Mouse (Mus musculus): ENCODE measurements at regions not wholly inside any gene's neighbourhood (a gene's known extent, or its start where the extent isn't known, plus 50 kb on each side); places are given as distances from the start of the nearest gene placed in this dataset.
A peak's percentile ranks its signal among the peaks of the same experiment; 100 is the strongest.

DNA sequence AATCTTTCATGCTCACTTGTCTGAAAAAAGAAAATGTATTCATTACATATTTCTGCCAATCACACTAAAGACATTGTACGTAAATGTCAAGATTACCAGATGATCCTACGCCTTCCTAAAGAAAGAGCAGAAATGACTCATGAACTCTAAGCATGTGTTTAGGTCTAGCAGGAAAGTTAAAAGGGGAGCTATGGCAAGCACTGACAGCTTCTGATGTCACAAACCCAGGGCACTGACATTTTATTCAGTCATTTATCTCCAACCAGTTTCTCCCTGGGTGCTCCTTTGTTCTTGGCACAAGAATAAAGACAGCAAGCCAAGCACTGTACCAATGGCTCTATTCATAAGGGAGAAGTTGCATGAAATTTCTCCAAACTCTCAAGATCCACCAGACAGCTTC is 133.0 kb downstream of the Mat2b start:
- H3K4me3 ChIP-seq: no peak overlapping the region
- no peak for ATAC-seq (replicated peaks)
- H3K4me2 ChIP-seq (replicated peaks): no peak overlapping the region
- H3K9ac ChIP-seq (replicated peaks): no peak overlapping the region
- 80% methylated on average over 2 of the region's 2 CpGs for WGBS
- no peaks in the 10 kb centered on the region for H3K36me3 ChIP-seq
- H3K27ac ChIP-seq (replicated peaks): no peak overlapping the region
- no peaks in the 10 kb centered on the region for H3K27me3 ChIP-seq
- H3K9me3 ChIP-seq: no peaks in the 10 kb centered on the region
- peaks cover 5% of the 10 kb centered on the region; the same call in 1 of the 2 replicates for H3K4me1 ChIP-seq

GRCm38 (mm10) chr11:40561400-40561799 is 133.6 kb downstream of the Mat2b start:
- no peak overlapping the region for H3K4me2 ChIP-seq (replicated peaks)
- H3K9me3 ChIP-seq: no peaks in the 10 kb centered on the region
- H3K27me3 ChIP-seq: no peaks in the 10 kb centered on the region
- WGBS: 96% methylated on average over 2 of the region's 2 CpGs
- ATAC-seq (replicated peaks): no peak
- H3K9ac ChIP-seq (replicated peaks): no peak overlapping the region
- H3K27ac ChIP-seq (replicated peaks): no peak overlapping the region
- H3K4me3 ChIP-seq: no peak overlapping the region
- peaks cover 5% of the 10 kb centered on the region; the same call in 1 of the 2 replicates for H3K4me1 ChIP-seq
- H3K36me3 ChIP-seq: no peaks in the 10 kb centered on the region

DNA sequence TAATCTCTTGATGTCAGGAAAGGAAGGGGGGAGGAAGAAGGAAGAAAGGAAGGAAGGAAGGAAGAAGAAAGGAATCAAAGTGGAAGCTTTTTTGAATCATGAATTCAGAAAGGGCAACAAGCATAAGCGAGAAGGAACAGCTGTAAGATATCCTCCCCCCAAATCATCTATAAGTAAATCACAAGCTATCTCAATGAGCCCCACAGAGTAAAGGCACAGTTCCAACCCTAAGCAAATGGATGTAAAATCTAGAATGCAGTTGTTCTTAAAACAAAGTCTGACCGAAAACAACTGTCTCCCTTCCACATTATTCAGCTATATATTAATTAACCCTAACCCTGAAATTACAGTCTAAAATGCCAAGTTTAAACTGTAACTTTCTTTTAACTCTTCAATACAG is 136.5 kb downstream of the Mat2b start:
- no peaks in the 10 kb centered on the region for H3K9me3 ChIP-seq
- H3K27me3 ChIP-seq: no peaks in the 10 kb centered on the region
- no peak overlapping the region for H3K4me2 ChIP-seq (replicated peaks)
- no peak overlapping the region for H3K27ac ChIP-seq (replicated peaks)
- H3K4me3 ChIP-seq: no peak overlapping the region
- WGBS: 95% methylated on average over 2 of the region's 2 CpGs
- H3K36me3 ChIP-seq: no peaks in the 10 kb centered on the region
- ATAC-seq (replicated peaks): no peak
- peaks cover 5% of the 10 kb centered on the region; the same call in 1 of the 2 replicates for H3K4me1 ChIP-seq
- H3K9ac ChIP-seq (replicated peaks): no peak overlapping the region

GRCm38 (mm10) chr11:40554867-40555794 is 139.9 kb downstream of the Mat2b start:
- no peak for ATAC-seq (replicated peaks)
- H3K27ac ChIP-seq (replicated peaks): no peak overlapping the region; the same call in 1 of the 2 replicates
- WGBS: 73% methylated on average over 11 of the region's 11 CpGs
- no peaks in the 10 kb centered on the region for H3K27me3 ChIP-seq
- no peaks in the 10 kb centered on the region for H3K36me3 ChIP-seq
- H3K4me3 ChIP-seq: no peak overlapping the region
- no peak overlapping the region for H3K9ac ChIP-seq (replicated peaks)
- H3K4me2 ChIP-seq (replicated peaks): no peak overlapping the region
- H3K4me1 ChIP-seq: no peaks in the 10 kb centered on the region
- no peaks in the 10 kb centered on the region for H3K9me3 ChIP-seq

GRCm38 (mm10) chr11:40552054-40552453 is 142.9 kb downstream of the Mat2b start:
- 80% methylated on average over 2 of the region's 2 CpGs for WGBS

DNA sequence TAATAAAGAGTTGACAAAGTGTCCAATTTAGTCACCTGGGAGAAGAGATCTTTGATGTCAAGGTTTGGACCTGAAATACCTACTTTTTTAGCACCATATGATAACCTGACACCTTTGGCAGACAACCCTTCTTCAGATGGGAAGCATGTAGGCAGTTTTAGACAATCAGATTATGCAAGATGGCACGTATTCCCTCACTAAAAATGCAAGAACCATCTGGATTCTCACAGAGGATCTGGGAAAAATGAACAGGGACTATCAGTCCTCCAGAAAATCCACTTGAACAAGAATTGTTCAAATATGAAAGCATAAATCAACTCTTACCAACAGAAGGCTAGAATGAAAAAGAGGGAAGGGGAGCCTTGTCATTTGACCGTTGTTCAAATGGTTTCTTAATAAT is 148.4 kb downstream of the Mat2b start:
- Histone ChIP-seq H3K27ac (replicated peaks) (no peak overlapping the region), H3K4me1 (no peaks in the 10 kb centered on the region), H3K4me3 (no peak overlapping the region), H3K9me3 (no peaks in the 10 kb centered on the region), H3K9ac (replicated peaks) (no peak overlapping the region), H3K27me3 (no peaks in the 10 kb centered on the region), H3K4me2 (replicated peaks) (no peak overlapping the region), H3K36me3 (no peaks in the 10 kb centered on the region)
- ATAC-seq (replicated peaks): no peak
- WGBS: 82% methylated on average over 2 of the region's 2 CpGs

More at GRCm38 (mm10) chr11:40552054-40552453, 142.9 kb downstream of the Mat2b start:
- H3K9ac ChIP-seq (replicated peaks): no peak overlapping the region
- H3K27me3 ChIP-seq: no peaks in the 10 kb centered on the region
- H3K27ac ChIP-seq (replicated peaks): no peak overlapping the region
- H3K4me2 ChIP-seq (replicated peaks): no peak overlapping the region
- H3K4me3 ChIP-seq: no peak overlapping the region
- ATAC-seq (replicated peaks): no peak
- H3K4me1 ChIP-seq: no peaks in the 10 kb centered on the region
- no peaks in the 10 kb centered on the region for H3K36me3 ChIP-seq
- no peaks in the 10 kb centered on the region for H3K9me3 ChIP-seq

DNA sequence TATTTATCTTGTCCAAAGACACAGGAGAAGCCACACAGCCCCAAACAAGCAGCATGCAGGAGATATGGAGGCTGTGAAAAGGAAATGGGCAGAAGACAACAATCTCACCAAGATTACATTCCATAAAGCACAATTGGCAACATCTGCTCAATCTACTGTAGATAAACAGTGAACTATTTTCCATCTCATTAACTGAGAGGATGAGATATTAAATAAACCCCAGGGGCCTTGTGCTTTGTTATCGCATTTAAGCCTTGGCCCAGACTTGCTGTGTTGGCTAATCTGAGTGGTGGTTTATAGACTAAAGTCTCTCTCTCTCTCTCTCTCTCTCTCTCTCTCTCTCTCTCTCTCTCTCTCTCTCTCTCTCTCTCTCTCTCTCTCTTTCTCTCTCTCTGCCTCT is 149.5 kb downstream of the Mat2b start:
- Histone ChIP-seq H3K36me3 (no peaks in the 10 kb centered on the region), H3K4me1 (no peaks in the 10 kb centered on the region), H3K27me3 (no peaks in the 10 kb centered on the region), H3K4me2 (replicated peaks) (no peak overlapping the region), H3K9ac (replicated peaks) (no peak overlapping the region), H3K9me3 (no peaks in the 10 kb centered on the region), H3K4me3 (no peak overlapping the region), H3K27ac (replicated peaks) (no peak overlapping the region)
- no peak for ATAC-seq (replicated peaks)
- 76% methylated on average over 1 of the region's 1 CpGs for WGBS

- no peak overlapping the region for H3K4me2 ChIP-seq (replicated peaks)
- no peak for ATAC-seq (replicated peaks)
- H3K9me3 ChIP-seq: no peaks in the 10 kb centered on the region
- no peaks in the 10 kb centered on the region for H3K4me1 ChIP-seq
- H3K27ac ChIP-seq (replicated peaks): no peak overlapping the region
- 19% methylated on average over 3 of the region's 3 CpGs for WGBS
- no peaks in the 10 kb centered on the region for H3K36me3 ChIP-seq
- H3K27me3 ChIP-seq: no peaks in the 10 kb centered on the region
- H3K4me3 ChIP-seq: no peak overlapping the region
- no peak overlapping the region for H3K9ac ChIP-seq (replicated peaks)
Observed at GRCm38 (mm10) chr11:40540229-40540628, 154.8 kb downstream of the Mat2b start.

GRCm38 (mm10) chr11:40539776-40540175 is 155.2 kb downstream of the Mat2b start:
- Histone ChIP-seq H3K36me3 (no peaks in the 10 kb centered on the region), H3K27me3 (no peaks in the 10 kb centered on the region), H3K4me3 (no peak overlapping the region), H3K9me3 (no peaks in the 10 kb centered on the region), H3K27ac (replicated peaks) (no peak overlapping the region), H3K4me1 (no peaks in the 10 kb centered on the region), H3K4me2 (replicated peaks) (no peak overlapping the region), H3K9ac (replicated peaks) (no peak overlapping the region)
- 41% methylated on average over 11 of the region's 11 CpGs for WGBS
- ATAC-seq (replicated peaks): no peak

DNA sequence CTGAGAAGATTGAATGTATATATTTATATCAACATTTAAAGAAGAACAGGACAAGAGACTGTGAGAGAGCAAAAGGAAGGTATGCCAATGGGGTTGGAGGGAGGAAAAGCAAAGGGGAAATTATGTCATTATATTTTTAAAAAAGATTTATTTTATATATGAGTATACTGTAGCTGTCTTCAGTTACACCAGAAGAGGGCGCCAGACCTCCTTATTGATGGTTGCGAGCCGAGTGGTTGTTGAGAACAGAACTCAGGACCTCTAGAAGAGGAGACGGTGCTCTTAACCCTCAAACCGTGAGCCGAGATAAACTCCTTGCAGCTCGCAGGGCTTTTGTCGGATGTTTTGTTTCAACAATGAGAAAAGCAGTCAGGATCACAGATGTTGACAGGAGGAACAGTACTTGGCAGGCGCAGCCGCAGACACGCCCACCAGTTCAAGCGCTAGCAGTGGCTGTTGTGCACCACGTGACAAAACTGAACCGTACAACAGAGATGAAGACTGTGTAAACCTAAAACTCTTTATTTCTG is 158.7 kb downstream of the Mat2b start:
- no peak for ATAC-seq (replicated peaks)
- H3K4me3 ChIP-seq: no peak overlapping the region
- no peak overlapping the region for H3K9ac ChIP-seq (replicated peaks)
- no peaks in the 10 kb centered on the region for H3K36me3 ChIP-seq
- H3K4me2 ChIP-seq (replicated peaks): no peak overlapping the region
- H3K9me3 ChIP-seq: no peaks in the 10 kb centered on the region
- no peaks in the 10 kb centered on the region for H3K4me1 ChIP-seq
- H3K27ac ChIP-seq (replicated peaks): no peak overlapping the region
- H3K27me3 ChIP-seq: no peaks in the 10 kb centered on the region
- 86% methylated on average over 14 of the region's 14 CpGs for WGBS

DNA sequence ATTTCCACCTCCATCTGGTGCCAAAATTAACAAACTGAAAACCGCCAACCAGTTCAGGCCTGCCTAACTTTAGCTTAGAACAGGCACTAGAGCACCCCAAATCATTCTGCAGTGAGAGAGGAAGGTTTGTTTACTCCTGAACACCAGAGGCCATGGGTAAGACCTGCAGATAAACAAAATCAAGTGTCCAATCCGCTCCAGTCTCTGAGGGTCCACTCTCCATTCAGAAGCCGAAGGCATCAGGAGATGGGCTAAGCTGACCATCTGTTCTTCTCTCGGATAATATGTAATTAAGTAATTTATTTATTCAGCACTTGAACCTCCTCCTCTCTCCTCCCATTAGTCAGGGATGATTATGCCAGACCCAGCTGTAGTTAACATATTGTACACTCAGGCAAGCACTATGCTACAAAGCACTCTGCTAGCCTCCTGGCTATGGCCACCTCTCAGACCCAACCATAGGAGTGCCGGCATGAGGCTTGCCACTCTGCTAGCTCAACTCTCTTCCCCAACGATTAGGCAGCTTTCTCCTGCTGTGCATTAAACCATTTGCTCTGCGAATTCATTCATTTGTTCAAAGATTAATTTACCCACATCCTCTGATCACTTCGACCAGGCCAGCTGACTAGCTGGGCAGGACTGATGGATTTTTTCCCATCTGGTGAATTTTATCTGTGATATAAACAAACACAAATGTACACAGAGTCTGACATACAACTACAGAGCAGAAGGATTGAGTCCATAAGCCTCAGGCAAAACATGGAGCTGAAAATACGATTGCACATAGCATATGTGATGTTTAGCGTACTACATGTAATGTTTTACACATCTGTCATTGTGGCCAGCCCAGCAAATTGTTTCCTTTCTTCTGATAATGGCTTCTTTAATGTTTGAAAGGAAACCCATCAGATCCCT is 184.4 kb downstream of the Mat2b start:
- Histone ChIP-seq H3K4me1 (0 out of 2 replicates have a peak, but pooled peaks cover 9% of the 10 kb centered on the region), H3K36me3 (no peaks in the 10 kb centered on the region), H3K9me3 (no peaks in the 10 kb centered on the region), H3K4me3 (no peak overlapping the region), H3K9ac (replicated peaks) (no peak overlapping the region), H3K27me3 (no peaks in the 10 kb centered on the region), H3K4me2 (replicated peaks) (no peak overlapping the region), H3K27ac (replicated peaks) (0 out of 2 replicates have a peak overlapping the region, but pooled peaks have one; percentile 15)
- ATAC-seq (replicated peaks): peak; percentile 88
- 42% methylated on average over 10 of the region's 10 CpGs for WGBS

- no peak for ATAC-seq (replicated peaks)
- Histone ChIP-seq H3K4me3 (no peak overlapping the region), H3K4me1 (0 out of 2 replicates have a peak, but pooled peaks cover 2% of the 10 kb centered on the region), H3K4me2 (replicated peaks) (no peak overlapping the region), H3K27me3 (no peaks in the 10 kb centered on the region), H3K9ac (replicated peaks) (no peak overlapping the region), H3K27ac (replicated peaks) (no peak overlapping the region), H3K9me3 (no peaks in the 10 kb centered on the region), H3K36me3 (no peaks in the 10 kb centered on the region)
- WGBS: 55% methylated on average over 6 of the region's 6 CpGs
Observed at GRCm38 (mm10) chr11:40491599-40491998, 203.4 kb downstream of the Mat2b start.

All from forebrain, embryonic 15.5 days (tissue).